Mouse (Mus musculus) ES-Bruce4 (cell line): ENCODE data around the gene Slc9a9.

Experiments
- CTCF ChIP-seq: IDR thresholded peaks from one replicate; pipeline ENCODE4 v1.8.1; 2011; ENCODE audit warnings: low read depth, low read length
- EP300 ChIP-seq: IDR thresholded peaks from 2 replicates; pipeline ENCODE4 v1.6.1; 2011; ENCODE audit warnings: low read depth, low read length; ENCODE audit not compliant: insufficient read depth

DNA sequence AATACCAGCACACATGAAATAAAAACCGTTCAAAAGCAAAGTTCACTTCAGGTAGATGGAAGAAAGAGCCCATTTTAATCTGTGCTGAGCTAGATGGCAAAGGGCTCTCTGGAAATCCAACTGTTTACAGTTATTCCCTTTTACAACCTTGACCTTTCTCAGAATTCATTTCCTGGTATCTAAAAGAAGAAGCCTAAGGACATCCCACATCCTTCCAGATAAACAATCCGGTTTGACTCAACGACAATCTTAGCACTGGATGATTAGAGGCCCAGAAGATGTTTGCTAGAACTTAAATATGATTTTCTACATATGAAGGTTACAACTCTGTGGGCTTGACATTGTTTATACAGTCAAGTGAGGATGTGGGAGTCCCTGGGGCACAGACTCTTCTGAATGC lies 516.1 kb downstream of the Slc9a9 start:
- TF ChIP-seq EP300 (no peak), CTCF (no peak)
